Mouse (Mus musculus) heart, adult 2 months (tissue): Measurements from ENCODE around the gene Rbm19.

Source experiments
- CTCF ChIP-seq: fragments of 200-600 bp; IDR thresholded peaks from 2 replicates; pipeline ENCODE4 v1.8.1; 2022; ENCODE audit warnings: antibody characterized with exemption, mild to moderate bottlenecking, moderate library complexity
- EP300 ChIP-seq: fragments of 200-500 bp; IDR thresholded peaks from 2 replicates; pipeline ENCODE4 v1.6.1; 2011; ENCODE audit warnings: low read depth, low read length, control low read depth; ENCODE audit not compliant: insufficient read depth

DNA sequence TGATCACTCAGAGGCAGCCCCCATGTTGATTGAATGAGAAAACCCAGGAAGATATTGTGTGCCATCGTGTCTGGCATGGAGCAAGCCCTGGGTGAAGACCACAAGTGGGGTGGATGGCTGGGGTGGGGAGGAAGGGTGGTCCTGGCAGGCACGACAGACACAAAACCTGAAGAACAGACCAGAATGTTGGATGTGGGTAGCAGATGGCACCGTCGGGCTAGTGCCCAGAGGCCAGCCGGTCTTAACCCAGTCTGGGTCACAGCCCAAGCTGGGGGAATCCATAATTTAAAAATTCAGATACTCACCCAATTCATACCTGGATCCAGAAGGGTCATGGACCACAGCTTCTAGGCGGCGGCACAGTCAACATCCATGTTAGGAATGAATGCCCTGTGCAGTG, 123.8 kb downstream of the Rbm19 start:
- TF ChIP-seq EP300 (no peak), CTCF (no peak)
